Mouse (Mus musculus): Measurements from ENCODE around the gene Tmem156. TPM values are rescaled to one million over a fixed set of nuclear protein-coding genes. Genes with fewer than 3 reads are reported as not detected.
A peak's percentile ranks its signal among the peaks of the same experiment; 100 is the strongest.

Gene Tmem156
- total RNA-seq, 2 experiments from 2014 or later, result 0.53 TPM; not detected in 1

DNA sequence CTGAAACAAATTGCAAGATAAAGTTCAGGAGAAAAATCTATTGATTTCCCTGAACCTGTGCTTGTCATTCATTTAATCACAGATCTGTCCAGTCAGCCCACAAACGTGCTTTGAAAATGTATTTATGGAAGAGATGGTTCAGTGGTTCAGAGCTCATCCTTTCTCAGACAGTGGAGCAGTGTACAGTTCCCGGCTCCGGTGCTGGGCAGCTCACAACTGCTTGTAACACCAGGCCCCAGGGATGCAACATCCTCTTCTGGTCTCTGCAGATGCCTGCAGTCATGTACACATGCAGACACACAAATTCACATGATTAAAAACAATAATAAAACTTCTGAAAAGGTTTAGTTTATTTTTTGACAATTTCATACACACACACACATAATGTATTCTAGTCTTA is 40.4 kb downstream of the Tmem156 start:
- no peak for DNase-seq (ENCODE audit: low spot score in 2 of 2)

GRCm38 (mm10) chr5:65049880-65050279 is 42.1 kb downstream of the Tmem156 start:
- DNase-seq (ENCODE audit: low spot score in 2 of 2), result no peak

DNA sequence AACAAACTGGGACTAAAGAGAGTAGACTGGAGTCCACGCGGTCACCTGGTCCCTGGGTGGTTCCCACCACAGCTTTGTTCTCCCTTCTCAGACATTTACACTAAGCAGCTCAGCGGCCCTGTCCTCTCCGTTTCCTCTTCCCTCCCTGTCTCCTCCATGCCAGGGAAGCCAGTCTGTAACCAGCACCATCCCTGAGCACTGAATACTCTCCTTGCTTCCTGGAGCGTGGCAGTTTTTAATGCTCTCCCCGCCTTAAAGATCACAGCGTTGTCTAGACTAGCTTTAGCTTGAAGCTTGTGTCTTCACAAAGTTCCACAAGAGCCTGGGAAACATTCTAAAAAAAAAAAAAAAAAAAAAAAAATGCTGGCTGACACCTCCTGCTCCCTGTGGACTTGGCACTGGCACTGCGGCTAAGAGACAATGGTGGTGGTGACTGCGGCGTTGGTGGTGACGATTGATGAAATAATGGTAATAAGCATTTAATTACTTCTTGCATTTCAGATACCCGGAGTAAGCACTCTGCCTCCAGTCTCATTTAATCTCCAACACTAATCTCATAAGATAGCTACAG is 44.6 kb downstream of the Tmem156 start:
- no peak for DNase-seq (ENCODE audit: low spot score in 2 of 2)

DNA sequence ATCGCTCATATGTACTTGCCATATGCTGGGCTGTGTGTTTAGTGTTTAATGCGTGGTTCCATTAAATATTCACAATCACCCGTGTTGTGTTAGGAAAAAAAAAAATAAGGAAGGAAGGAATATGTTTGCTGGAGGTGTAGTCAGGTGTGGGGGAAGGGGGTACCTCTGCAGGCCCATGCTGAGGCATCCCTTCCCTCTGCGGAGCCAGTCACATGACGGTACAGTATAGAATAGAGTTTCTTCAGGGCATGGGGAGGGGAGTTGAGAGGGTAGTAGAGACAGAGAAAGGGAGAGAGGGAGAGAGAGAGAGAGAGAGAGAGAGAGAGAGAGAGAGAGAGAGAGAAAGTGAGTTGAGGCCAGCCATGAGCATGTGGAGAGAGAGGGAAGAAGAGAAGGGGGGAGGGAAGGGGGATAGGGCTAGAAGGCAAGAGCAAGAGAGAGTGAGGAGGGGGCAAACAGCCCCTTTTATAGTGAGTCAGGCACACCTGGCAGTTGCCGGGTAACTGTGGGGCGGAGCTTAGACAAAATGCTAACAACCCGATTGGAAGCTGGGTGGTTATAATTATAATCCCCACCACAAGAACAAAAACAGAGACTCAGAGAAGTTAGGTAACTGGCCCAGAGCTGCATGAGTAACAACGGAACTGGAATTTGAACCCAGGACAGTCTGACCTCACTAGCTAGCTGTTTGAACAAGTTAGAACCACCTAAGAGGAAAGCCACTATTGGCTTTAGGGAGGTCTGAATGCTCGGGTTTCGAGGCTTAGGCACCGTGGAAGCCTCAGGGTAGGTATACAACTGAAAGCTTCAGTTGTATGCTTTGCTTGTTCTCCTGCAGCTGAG is 45.3 kb downstream of the Tmem156 start:
- DNase-seq (ENCODE audit: low spot score in 2 of 2), result no peak

- no peak for DNase-seq (ENCODE audit: low spot score in 2 of 2)
Measured at GRCm38 (mm10) chr5:65045642-65046370, 46.1 kb downstream of the Tmem156 start.

GRCm38 (mm10) chr5:65043407-65043895 is 48.5 kb downstream of the Tmem156 start:
- no peak for DNase-seq (ENCODE audit: low spot score in 2 of 2)

- no peak for DNase-seq (ENCODE audit: low spot score in 2 of 2)
Measured at GRCm38 (mm10) chr5:65040463-65040862, 51.5 kb downstream of the Tmem156 start.

- no peak for DNase-seq (ENCODE audit: low spot score in 2 of 2)
Measured at GRCm38 (mm10) chr5:65038811-65039571, 52.9 kb downstream of the Tmem156 start.

DNA sequence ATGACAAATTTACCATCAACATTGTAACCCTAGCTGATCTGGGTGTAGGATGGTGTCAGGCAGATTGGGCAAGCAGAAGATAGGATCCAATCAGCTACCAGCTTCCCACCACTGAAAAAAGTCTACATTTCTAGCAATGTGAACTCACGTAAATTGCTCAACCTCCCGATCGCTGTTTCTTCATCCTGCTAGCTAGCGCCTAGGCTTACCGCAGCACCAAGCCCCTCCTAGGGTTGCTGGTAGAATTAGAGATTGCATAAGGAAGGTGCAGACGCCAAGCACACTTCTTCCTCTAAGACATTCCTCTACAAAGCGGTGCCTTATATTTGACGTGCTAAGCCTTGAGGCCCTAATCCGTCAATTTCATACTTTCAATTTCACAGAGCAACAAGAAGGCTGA is 53.6 kb downstream of the Tmem156 start:
- DNase-seq (ENCODE audit: low spot score in 2 of 2), result no peak

DNA sequence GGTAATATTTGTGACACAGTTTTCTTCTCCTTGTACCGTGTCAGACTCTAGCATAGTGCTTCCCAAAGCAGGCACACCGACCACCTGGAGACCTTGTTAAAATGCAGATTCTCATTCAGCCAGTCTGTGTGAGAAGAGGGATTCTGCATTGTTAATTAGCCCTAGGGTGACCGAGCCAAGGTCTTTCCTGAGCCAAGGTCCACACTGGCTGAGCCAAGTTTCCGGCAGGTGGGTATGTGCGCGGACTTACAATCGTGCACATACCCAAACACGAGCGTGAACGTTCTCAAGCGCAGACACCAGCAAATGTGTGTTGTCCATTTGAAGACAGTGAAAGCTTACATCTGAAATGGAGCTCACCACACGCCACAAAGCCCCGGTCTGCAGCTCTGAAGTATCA is 55.3 kb downstream of the Tmem156 start:
- DNase-seq (ENCODE audit: low spot score in 2 of 2), result no peak

- no peak for DNase-seq (ENCODE audit: low spot score in 2 of 2)
Measured at GRCm38 (mm10) chr5:65028019-65028418, 63.9 kb downstream of the Tmem156 start.

- DNase-seq (ENCODE audit: low spot score in 2 of 2), result no peak
Measured at GRCm38 (mm10) chr5:65026776-65027175, 65.2 kb downstream of the Tmem156 start.

GRCm38 (mm10) chr5:65025916-65026315 is 66.0 kb downstream of the Tmem156 start:
- DNase-seq (ENCODE audit: low spot score in 2 of 2), result no peak

DNA sequence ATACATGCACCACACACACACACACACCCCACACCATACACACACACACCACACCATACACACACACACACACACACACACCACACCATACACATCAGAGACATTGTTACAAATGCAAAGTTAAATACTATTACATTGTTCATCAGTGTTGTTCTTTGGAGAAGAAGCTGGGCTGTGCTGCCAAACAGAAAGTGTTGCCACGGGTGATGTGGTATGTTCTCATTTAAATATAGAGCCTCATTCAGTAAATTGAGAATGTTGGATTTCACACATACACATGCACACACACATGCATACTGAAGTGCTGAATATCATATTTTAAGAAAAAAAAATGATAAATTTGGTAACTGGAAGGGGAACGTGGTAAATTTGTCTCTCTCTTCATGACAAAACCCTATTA is 67.3 kb downstream of the Tmem156 start:
- DNase-seq (ENCODE audit: low spot score in 2 of 2), result no peak

GRCm38 (mm10) chr5:65022006-65022405 is 69.9 kb downstream of the Tmem156 start:
- DNase-seq (ENCODE audit: low spot score in 2 of 2), result peak in 1 of 2 experiments; percentile 52

DNA sequence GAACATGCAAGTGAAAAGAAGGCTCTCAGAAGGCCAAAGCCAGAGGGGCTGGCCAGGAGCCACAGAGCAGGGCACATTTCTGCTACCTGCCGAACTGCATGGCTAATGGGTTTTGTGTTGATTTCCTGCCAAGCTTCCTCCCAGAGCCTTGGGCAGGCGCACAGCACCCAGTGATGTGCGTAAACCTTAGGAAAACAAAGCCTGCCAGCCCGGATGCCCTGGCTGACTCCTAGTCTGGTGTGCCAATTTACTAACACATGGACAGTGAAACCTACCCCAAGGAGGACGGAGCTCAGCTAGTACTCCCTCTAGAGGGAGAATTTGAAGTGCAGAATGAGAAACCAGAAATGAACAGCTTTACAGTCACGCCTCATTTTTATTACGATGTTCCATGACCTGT is 72.1 kb downstream of the Tmem156 start:
- DNase-seq (ENCODE audit: low spot score in 2 of 2), result no peak

GRCm38 (mm10) chr5:65019109-65019508 is 72.8 kb downstream of the Tmem156 start:
- no peak for DNase-seq (ENCODE audit: low spot score in 2 of 2)

DNA sequence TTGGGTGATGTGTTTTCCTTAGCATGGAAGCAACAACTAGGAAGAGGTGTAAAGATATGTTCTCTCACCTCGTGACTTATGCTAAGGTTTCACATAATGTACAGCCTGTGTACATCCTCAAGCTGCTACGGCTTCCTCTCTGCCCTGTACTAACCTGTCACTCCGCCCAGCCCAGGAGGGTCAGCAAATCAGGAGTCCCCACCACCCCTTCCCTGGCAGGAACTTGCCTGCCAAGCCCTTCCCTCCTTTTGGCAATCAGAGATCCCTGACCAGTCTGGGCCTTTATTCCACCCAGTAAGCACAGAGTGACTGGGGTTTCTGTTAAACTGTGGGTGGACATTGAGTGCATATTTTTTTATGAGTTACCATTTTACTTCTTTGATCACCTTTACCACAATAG is 76.4 kb downstream of the Tmem156 start:
- no peak for DNase-seq (ENCODE audit: low spot score in 2 of 2)

GRCm38 (mm10) chr5:65011901-65012573 is 79.9 kb downstream of the Tmem156 start:
- DNase-seq (ENCODE audit: low spot score in 2 of 2), result no peak

DNA sequence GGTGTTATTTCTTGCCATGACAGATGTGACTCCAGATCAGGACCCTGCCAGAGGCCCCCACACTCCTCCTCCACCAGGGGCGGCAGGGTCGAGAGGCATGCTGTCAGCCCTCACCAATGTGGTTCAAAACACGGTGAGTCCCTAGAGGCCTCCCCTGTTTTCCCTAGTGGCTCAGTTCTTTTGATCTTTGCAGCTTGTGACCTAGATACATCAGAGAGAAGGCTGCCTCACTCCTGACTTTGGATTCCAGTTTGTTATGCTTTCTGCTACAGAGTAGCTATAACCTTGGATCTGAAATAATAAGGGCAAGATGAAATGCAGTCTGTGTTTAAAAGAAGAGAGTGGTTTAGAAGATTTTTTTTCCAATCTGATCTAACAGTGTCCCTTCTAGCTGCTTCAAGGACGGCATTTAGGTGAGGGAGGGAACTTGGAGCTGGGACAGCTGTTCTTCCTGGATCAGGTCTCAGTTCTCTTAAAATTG is 85.9 kb downstream of the Tmem156 start:
- DNase-seq (ENCODE audit: low spot score in 2 of 2), result no peak

All from left cerebral cortex, adult 18-20 months (tissue).